Mouse (Mus musculus): ENCODE results near the gene Fbp2.

Fbp2 gene

DNA sequence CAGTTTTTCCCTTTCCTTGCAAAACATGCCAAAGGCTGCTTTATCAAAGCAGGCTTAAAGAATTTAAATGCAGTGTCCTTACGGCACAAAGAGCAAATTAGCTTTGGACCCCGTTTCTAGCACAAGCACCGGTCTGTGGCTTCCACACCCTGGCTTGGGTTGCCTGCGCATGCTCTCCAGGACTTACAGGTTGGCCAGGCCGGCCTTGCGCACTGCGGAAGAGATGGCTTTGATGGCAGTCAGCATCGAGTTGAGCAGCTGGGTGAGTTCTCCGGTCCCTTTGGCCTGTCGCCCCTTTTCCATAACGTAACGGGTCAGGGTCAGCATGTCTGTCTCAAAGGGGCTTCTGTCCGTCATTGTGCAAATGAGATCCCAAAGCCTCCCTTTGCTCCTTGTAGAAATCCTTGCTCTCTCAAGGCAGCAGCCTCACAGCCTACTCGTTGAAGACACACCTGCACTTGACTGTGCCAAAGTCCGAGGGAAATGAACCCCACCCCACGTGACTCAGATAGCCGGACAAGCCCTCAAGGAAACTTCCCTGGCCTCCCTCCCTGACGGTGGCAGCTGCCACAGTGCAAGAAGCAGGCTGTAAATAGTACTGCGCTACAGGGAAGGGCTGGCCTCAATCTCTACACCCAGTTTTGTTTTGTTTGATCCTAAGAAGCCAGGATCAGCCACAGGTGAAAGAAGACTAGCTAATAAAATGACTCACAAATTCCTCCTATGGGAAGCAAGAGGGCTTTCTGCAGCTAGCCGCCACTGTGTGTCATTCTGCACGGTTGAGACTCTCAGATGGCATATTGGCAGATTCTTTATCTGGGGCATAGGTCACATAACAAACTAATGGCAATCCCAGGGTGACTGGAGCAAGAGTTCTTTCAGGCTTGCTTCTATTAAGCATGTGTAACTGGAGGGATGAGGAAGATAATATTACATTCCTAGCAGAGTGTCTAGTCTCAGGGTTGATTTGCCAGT lies at the start of gene Fbp2:
Gene Fbp2, minus strand, starts transcription at position 482 of the 975 bp plus-strand sequence.
- DNase-seq (ENCODE audit: low spot score in 2 of 2): no peak

DNA sequence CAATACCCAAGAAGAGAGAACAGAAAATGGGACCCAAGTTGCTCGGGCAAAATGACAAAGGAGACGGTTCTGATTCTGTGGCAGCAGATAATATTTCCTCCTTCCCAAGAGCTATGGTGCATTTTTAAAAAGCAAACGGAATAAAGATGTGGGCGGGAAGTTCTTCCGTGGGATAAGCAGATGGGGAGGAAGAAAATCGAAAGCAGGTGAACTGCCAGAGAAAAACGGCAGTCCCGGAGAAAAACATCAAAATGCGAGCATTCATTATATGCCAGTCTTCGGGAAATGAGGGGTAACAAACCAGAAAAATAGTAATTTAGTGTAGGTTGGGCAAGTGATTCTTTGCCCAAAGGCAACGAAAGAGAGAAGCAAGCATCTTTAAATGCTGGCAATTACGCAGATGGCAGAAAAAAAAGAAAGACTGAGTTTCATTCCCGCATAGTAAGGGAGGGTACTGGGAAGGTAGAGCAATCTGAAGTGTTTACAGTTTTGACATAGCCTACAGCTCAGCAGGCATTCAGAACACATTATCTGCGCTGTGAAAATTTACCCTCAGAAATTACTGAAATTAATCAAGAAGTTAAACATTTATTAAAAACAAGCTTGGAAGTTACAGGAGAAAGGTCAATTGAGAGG lies 49.4 kb upstream of the Fbp2 start:
- no peak for DNase-seq (ENCODE audit: low spot score in 2 of 2)

GRCm38 (mm10) chr13:62901139-62901538 lies 42.9 kb upstream of the Fbp2 start:
- no peak for DNase-seq (ENCODE audit: low spot score in 2 of 2)

DNA sequence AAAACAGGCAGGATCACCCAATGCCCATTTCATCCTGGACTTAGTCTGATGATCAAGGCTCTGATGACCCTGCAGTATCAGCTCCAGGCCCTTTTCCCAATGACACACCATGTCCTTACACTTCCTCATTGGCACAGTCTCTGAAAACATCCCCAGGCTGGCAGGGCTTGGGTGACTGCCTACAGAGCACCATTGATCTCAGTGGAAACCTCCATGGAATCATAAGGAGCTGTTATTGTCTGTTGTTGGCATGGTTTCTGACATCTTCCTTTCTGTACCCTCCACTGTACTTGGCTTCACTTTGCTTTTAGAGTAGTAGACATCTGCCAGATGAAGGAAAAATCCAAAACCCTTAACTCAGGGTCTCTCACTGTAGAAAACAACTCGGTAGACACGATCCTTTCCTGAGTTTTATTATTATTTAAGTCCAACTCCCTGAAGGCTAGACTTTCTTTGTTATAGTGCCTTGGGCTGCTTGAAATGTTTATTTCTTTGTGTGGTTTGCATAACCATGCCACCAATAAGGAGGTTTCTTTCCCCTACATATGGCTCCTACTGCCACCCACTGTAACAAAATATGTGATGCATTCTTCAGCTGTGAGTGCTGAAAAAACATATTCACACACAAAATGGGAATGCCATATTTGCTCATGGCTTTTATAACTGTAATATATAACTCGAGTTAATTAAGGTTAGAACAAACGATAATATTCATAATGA lies 39.9 kb upstream of the Fbp2 start:
- DNase-seq (ENCODE audit: low spot score in 2 of 2): no peak

DNA sequence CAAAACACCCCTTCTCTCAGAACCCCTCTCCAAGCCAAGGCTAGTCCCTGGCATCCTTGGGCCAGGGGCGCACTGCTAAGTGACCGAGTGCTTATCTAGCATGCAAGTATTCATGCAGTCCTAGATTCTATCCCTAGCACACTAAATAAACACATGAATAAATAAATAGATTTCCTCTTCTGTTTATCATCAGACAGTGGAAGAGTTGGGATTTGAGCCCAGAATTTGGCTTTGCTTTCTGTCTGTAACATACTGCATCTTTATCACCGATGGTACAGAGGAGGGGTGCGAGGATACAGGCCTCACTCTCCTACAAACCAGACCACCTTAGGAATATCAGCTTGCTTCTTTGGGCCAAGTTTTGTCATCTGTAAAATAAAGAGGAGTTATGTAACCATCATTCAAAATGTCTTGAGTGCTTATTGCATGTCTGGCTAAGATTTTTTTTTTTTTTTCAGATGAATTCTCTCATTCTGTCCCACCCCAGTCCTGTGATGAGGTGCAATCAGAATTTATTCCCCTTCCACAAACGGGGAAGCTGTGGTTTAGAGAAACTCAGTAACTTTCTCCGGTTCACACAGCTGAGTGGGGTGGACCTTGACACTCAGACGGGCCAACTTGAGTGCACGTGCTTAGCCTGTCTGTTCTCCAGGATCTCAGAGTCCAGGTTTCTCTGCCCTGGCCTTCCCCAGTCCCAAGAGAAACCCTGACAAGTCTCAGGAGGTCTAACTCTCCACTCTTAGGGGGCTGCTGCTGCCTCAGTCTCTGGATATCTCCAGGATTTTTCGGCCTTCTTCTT lies 35.0 kb upstream of the Fbp2 start:
- DNase-seq (ENCODE audit: low spot score in 2 of 2): no peak

- no peak for DNase-seq (ENCODE audit: low spot score in 2 of 2)
Measured at GRCm38 (mm10) chr13:62889311-62889710, 31.1 kb upstream of the Fbp2 start.

DNA sequence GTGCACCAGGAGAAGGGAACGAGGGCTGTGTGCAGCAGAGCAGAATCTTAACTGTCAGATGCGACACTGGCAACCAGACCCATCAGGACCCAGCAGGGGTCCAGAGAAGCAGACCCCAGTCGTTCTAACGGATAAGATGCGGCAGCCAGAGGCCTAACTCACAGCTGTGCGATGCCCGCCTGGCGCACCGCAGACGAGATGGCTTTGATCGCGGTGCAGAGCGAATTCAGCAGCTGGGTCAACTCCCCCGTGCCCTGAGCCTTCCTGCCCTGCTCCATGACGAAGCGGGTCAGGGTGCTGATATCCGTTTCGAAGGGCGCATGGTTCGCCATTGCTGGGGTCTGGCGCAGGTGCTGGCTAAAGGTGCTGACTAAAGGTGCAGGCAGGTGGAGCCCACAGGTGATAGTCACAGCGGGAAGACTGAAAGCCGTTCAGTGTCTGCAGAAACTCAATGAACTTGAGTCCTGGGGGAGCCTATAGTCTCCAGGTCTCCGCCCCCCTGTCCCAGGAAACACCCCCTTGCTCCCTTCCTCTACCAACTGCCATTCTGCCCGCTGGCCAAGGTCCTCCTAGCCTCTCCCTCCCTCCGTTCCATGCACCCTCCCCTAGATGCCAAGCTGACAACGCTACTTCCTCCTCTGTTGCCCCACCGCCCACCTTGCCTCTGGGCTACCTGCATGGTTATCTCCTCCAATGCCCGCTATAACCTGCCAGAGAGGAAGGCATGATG lies 29.7 kb upstream of the Fbp2 start, which contains the start of gene Fbp1:
Gene Fbp1, minus strand, starts transcription at position 571 of the 730 bp plus-strand sequence.
- DNase-seq (ENCODE audit: low spot score in 2 of 2): no peak

GRCm38 (mm10) chr13:62884536-62884935 lies 26.3 kb upstream of the Fbp2 start:
- no peak for DNase-seq (ENCODE audit: low spot score in 2 of 2)

GRCm38 (mm10) chr13:62883925-62884324 lies 25.7 kb upstream of the Fbp2 start:
- no peak for DNase-seq (ENCODE audit: low spot score in 2 of 2)

- DNase-seq (ENCODE audit: low spot score in 2 of 2): no peak
Measured at GRCm38 (mm10) chr13:62883436-62883835, 25.2 kb upstream of the Fbp2 start.

GRCm38 (mm10) chr13:62882856-62883255 lies 24.6 kb upstream of the Fbp2 start:
- no peak for DNase-seq (ENCODE audit: low spot score in 2 of 2)

DNA sequence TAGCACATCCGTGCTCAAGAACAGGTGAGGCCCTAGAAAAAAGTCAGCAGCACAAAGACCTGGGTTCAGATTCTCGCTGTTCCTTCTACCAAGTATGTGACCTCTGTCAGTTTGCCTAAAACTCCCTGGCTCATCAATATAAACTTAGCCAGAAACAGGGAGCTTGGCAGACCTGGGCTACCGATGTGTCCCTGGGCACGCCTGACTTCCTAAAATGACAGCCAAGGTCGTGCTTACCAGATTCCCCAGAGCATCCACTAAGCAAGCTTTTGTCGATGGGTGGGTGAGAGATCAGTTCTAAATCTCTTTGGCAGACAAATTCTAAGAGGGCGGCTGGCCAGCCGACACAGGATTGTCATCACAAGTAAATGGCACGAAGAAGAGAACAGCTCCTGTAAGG lies 23.1 kb upstream of the Fbp2 start:
- DNase-seq (ENCODE audit: low spot score in 2 of 2): no peak

GRCm38 (mm10) chr13:62879831-62880615 lies 21.8 kb upstream of the Fbp2 start:
- DNase-seq (ENCODE audit: low spot score in 2 of 2): peak; percentile 25 to 31

DNA sequence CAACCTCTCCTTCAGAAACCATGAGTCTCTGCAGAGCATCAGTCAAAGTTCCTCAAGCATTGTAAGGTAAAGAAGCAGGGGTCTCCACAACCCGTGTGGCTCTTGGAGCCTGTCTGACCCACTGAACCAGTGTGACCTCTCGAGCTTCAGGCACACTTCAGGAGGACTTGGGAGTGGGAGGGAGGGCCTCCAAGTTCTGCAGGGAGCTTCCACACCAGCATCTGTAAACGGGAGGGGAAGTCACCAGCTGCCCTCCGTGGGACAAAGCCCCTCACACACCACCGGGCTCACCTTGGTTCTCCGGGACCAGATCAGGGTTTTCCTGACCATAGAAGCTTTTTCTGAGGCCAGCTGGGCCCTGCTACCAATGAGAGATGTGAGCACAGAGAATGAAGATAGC lies 21.2 kb upstream of the Fbp2 start:
- no peak for DNase-seq (ENCODE audit: low spot score in 2 of 2)

DNA sequence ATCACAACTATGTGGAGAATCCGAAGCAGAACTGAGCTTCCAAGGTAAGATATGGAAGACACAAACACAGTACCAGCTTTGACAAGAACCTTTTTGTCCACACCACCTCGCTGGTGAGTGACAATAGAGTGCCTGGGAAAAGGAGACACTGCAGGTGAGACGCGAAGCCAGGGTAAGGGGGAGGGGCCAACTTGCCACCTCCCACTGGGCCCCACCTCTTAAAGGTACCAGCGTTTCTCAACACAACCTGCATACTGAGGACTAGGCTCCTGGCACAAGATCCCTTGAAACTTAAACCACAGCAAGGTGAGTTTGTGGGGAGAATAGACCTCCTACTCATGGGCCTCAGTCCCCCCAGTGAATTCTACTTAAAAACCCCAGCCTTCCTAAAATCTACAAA lies 19.0 kb upstream of the Fbp2 start:
- DNase-seq (ENCODE audit: low spot score in 2 of 2): no peak

GRCm38 (mm10) chr13:62876111-62876510 lies 17.9 kb upstream of the Fbp2 start:
- no peak for DNase-seq (ENCODE audit: low spot score in 2 of 2)

DNA sequence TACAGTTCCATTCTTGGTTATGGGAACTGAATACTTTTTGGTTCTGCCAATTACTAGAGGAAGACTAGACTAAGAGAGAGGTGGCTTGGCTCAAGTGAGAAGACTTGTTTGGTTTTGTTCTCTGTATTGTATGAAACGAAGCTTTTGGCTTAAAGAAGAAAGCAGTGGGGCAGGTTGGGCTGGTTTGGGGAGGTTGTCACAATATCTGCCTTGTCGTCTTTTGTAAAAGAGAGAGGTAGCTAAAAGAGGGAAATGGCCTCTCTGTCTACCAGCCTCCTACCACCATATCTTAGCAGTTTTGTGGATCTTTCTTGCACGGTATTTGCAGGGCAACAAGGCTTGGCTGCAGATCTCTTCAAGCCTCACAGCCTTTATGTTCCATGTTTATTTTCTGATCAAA lies 14.0 kb upstream of the Fbp2 start:
- DNase-seq (ENCODE audit: low spot score in 2 of 2): no peak

- no peak for DNase-seq (ENCODE audit: low spot score in 2 of 2)
Measured at GRCm38 (mm10) chr13:62870605-62871004, 12.4 kb upstream of the Fbp2 start.

DNA sequence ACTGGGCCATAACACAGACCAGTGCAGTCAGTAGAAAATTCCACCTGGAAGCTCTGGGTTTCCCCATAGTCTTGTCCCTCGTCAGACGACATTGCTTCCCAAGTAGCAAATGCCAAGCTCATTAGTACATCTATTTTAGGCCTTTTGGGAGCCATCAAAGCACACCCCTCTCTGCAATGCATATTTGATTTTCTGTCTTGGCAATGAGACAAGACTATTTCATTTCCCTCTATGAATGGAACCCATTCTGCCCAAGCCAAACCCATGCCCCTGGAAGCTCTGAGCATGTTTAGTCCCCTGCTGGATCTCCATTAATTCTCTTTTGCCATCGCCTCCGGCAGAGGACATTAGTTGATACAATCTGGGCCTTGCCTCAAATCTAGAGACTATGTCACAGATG lies 8.6 kb upstream of the Fbp2 start:
- DNase-seq (ENCODE audit: low spot score in 2 of 2): no peak
